Mouse (Mus musculus) left cerebral cortex, adult 11 months (tissue): Measurements from ENCODE around the gene Slc28a3.

ENCODE experiments used
- DNase-seq: peaks from one replicate; pipeline ENCODE4 v3.0.0; 2022; ENCODE audit warnings: low spot score

Gene Slc28a3

GRCm38 (mm10) chr13:58610716-58611115 is at the start of gene Slc28a3:
Slc28a3 (minus strand) TSS chr13:58610877.
- DNase-seq: no peak

GRCm38 (mm10) chr13:58657987-58658386 is 47.3 kb upstream of the Slc28a3 start:
- no peak for DNase-seq

- no peak for DNase-seq
These were observed 46.2 kb upstream of the Slc28a3 start for GRCm38 (mm10) chr13:58656885-58657284.

- DNase-seq: no peak
These were observed 44.9 kb upstream of the Slc28a3 start for GRCm38 (mm10) chr13:58655552-58655951.

GRCm38 (mm10) chr13:58640330-58640729 is 29.7 kb upstream of the Slc28a3 start:
- DNase-seq: peak; percentile 32

- DNase-seq: peak; percentile 58
These were observed 28.3 kb upstream of the Slc28a3 start for GRCm38 (mm10) chr13:58638950-58639349.

- peak; percentile 44 for DNase-seq
These were observed 26.8 kb upstream of the Slc28a3 start for GRCm38 (mm10) chr13:58637360-58638002.

- DNase-seq: no peak
These were observed 23.2 kb upstream of the Slc28a3 start for GRCm38 (mm10) chr13:58633887-58634286.

GRCm38 (mm10) chr13:58630756-58631155 is 20.1 kb upstream of the Slc28a3 start:
- DNase-seq: no peak

- no peak for DNase-seq
These were observed 18.8 kb upstream of the Slc28a3 start for GRCm38 (mm10) chr13:58629365-58630050.

- no peak for DNase-seq
These were observed 12.0 kb upstream of the Slc28a3 start for GRCm38 (mm10) chr13:58622647-58623046.

GRCm38 (mm10) chr13:58619301-58619700 is 8.6 kb upstream of the Slc28a3 start:
- DNase-seq: no peak

- DNase-seq: no peak
These were observed 618 bp downstream of the Slc28a3 start for GRCm38 (mm10) chr13:58610059-58610458.

- no peak for DNase-seq
These were observed 9.3 kb downstream of the Slc28a3 start for GRCm38 (mm10) chr13:58601201-58601855.

- no peak for DNase-seq
These were observed 12.1 kb downstream of the Slc28a3 start for GRCm38 (mm10) chr13:58598578-58598977.

- peak; percentile 12 for DNase-seq
These were observed 17.5 kb downstream of the Slc28a3 start for GRCm38 (mm10) chr13:58593129-58593528.

GRCm38 (mm10) chr13:58591912-58592311 is 18.8 kb downstream of the Slc28a3 start:
- no peak for DNase-seq

- no peak for DNase-seq
These were observed 20.0 kb downstream of the Slc28a3 start for GRCm38 (mm10) chr13:58590630-58591029.

GRCm38 (mm10) chr13:58589517-58589858 is 21.2 kb downstream of the Slc28a3 start:
- peak; percentile 55 for DNase-seq

- DNase-seq: no peak
These were observed 21.8 kb downstream of the Slc28a3 start for GRCm38 (mm10) chr13:58588655-58589516.

- no peak for DNase-seq
These were observed 22.7 kb downstream of the Slc28a3 start for GRCm38 (mm10) chr13:58587962-58588361.

- DNase-seq: no peak
These were observed 44.5 kb downstream of the Slc28a3 start for GRCm38 (mm10) chr13:58566181-58566580.
